Mouse (Mus musculus): ENCODE results near the gene Pbp2. TPM values are rescaled to one million over a fixed set of nuclear protein-coding genes. Genes with fewer than 3 reads are reported as not detected.

Pbp2 gene
- total RNA-seq, 2 experiments from 2014 or later = 0.41 to 0.60 TPM

DNA sequence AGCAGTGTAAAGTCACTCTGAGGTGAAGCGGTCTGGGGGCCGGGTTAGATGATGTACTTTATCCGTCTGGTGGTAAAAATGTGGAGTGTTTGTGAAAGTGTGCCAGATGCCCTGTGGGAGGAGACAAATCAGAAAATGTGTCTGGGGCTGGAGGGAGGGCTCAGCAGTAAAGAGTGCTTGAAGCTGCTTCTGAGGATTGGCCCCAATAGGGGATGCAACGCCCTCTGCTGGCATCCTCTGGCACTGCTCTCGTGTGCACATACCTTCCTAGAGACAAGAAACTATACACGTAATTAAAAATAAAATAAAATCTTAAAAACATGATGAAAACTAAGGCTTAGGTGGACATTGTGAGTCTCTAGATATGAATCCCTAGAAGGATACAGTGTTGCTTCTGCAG is 49.8 kb downstream of the Pbp2 start:
- DNase-seq (ENCODE audit: low spot score in 2 of 2) = no peak

Other genes starting within 250 kb of the Pbp2 start
- under 1 TPM in 1 of 2 experiments, not detected in 1; 0.17 TPM for gene Gprc5a, start 244.8 kb downstream of the Pbp2 start, total RNA-seq (2021)
- gene Gprc5d, start 192.1 kb downstream of the Pbp2 start, total RNA-seq (2021) = not detected
- 100 to 1,000 TPM; 122 to 133 TPM for gene Fam234b, start 112.4 kb downstream of the Pbp2 start, total RNA-seq (2021)
- gene Hebp1, start 112.4 kb downstream of the Pbp2 start, total RNA-seq (2021) = 10 to 100 TPM; 54.1 to 62.0 TPM
- under 1 TPM in 1 of 2 experiments, not detected in 1; 0.48 TPM for gene Gsg1, start 56.1 kb downstream of the Pbp2 start, total RNA-seq (2021)
- gene Emp1, start 52.1 kb upstream of the Pbp2 start, total RNA-seq (2021) = 1 to 10 TPM; 2.8 to 6.2 TPM

Data from layer of hippocampus, postnatal 14 days (tissue).